Mouse (Mus musculus): ENCODE results near the gene Olfr287. TPM values are rescaled to one million over a fixed set of nuclear protein-coding genes. Genes with fewer than 3 reads are reported as not detected.

Olfr287 gene
- total and polyA plus RNA-seq, 3 experiments = not detected

DNA sequence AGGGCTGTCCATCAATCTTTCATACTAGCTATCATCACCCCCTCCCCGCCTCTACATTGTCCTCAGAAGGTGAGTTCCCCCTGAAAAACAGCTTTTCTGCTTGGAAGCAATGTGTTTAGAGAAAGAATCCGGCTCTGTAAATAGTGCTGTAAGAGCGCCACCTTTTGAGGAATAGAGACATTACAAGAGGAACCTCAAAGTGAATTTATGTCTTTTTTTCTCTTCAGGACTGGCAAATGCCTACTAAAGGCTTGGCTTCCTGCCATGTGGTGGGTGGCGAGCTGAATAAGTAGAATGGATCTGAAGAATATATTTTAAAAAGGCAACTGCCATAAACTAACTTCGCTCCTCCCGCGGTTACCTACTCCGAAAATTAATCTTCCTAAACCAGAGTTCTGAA is 47.0 kb downstream of the Olfr287 start:
- Histone ChIP-seq H3K27me3 (ENCODE audit: control insufficient read depth, insufficient read depth, low read length) (no peaks in the 10 kb centered on the region), H3K4me1 (ENCODE audit: control insufficient read depth, insufficient read depth, low read length) (no peaks in the 10 kb centered on the region), H3K4me3 (no peak overlapping the region), H3K36me3 (ENCODE audit: control insufficient read depth, insufficient read depth, low read length) (no peaks in the 10 kb centered on the region), H3K9ac (ENCODE audit: low read depth, low read length) (no peak overlapping the region), H3K79me2 (replicated peaks; ENCODE audit: control insufficient read depth, insufficient read depth, low read length) (no peaks in the 10 kb centered on the region), H3K27ac (no peak overlapping the region)
- intact Hi-C loops (cut with DNase I) = loop anchor here (1.0 to 5.0 kb wide), 2 partner anchors 85 to 222 kb away; no protein-coding TSS in a partner anchor
- 45% methylated on average over 8 of the region's 8 CpGs for WGBS
- TF ChIP-seq CTCF (IDR thresholded peaks at IDR 0.05) (peak; percentile 83), EP300 (IDR thresholded peaks at IDR 0.05; ENCODE audit: insufficient read depth, low read depth, low read length) (no peak)
- no peak for DNase-seq

DNA sequence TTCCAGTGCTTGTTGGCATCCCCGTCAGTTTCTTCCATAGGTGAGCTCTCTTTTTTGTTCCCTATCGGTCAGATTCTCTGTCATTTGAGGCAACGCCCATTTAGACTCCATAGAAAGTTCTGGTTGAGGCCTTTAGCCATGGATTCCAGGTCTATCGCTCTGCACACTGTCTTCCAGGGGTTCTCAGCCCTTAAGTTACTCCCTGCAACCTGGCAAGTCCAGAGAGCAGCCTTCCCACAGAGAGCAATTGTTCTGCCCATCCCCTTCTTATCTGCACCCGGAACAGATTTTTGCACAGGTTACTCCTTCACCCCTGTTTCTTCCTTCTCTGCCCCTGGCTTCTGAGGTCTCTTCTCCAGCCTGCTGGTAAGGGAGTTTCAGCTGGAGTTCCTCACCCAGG is 48.7 kb downstream of the Olfr287 start:
- no peak for TF ChIP-seq EP300 (IDR thresholded peaks at IDR 0.05; ENCODE audit: insufficient read depth, low read depth, low read length)
- no peak for TF ChIP-seq POLR2A (IDR thresholded peaks at IDR 0.05; ENCODE audit: insufficient read depth, low read depth, low read length)
- no peak for TF ChIP-seq CTCF (IDR thresholded peaks at IDR 0.05)
- H3K27ac ChIP-seq = no peak overlapping the region
- no peaks in the 10 kb centered on the region for H3K27me3 ChIP-seq (ENCODE audit: control insufficient read depth, insufficient read depth, low read length)
- H3K79me2 ChIP-seq (replicated peaks; ENCODE audit: control insufficient read depth, insufficient read depth, low read length) = no peaks in the 10 kb centered on the region
- no peak overlapping the region for H3K4me3 ChIP-seq
- DNase-seq = no peak
- no peaks in the 10 kb centered on the region for H3K4me1 ChIP-seq (ENCODE audit: control insufficient read depth, insufficient read depth, low read length)
- no peak overlapping the region for H3K9ac ChIP-seq (ENCODE audit: low read depth, low read length)
- intact Hi-C loops (cut with DNase I) = loop anchor here (5.0 kb wide), 1 partner anchor 220 kb away; no protein-coding TSS in a partner anchor
- no peaks in the 10 kb centered on the region for H3K36me3 ChIP-seq (ENCODE audit: control insufficient read depth, insufficient read depth, low read length)
- 73% methylated on average over 5 of the region's 5 CpGs for WGBS

DNA sequence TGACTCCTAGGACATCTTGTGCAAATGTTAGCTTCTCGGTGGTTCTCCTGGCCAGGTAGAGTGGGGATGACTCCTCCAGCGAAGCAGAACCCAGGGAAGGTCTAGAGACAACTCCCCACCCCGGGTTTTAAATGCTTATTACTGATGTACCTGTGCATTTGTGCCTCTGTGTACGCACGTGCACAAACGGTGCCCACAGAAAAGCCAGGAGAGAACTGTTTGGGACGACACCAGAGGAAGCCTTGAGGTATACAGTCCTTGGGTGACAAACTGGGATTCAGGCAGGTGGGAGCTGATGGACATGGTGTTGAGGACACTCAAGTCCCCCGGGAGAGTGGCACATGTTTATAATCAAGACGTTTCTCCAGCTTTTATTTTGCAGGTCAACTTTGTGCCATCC is 49.9 kb downstream of the Olfr287 start:
- Histone ChIP-seq H3K79me2 (replicated peaks; ENCODE audit: control insufficient read depth, insufficient read depth, low read length) (no peaks in the 10 kb centered on the region), H3K27ac (no peak overlapping the region), H3K4me1 (ENCODE audit: control insufficient read depth, insufficient read depth, low read length) (no peaks in the 10 kb centered on the region), H3K27me3 (ENCODE audit: control insufficient read depth, insufficient read depth, low read length) (no peaks in the 10 kb centered on the region), H3K4me3 (no peak overlapping the region), H3K36me3 (ENCODE audit: control insufficient read depth, insufficient read depth, low read length) (no peaks in the 10 kb centered on the region), H3K9ac (ENCODE audit: low read depth, low read length) (no peak overlapping the region)
- intact Hi-C loops (cut with DNase I) = loop anchor here (5.0 kb wide), 1 partner anchor 219 kb away; no protein-coding TSS in a partner anchor
- no peak for TF ChIP-seq EP300 (IDR thresholded peaks at IDR 0.05; ENCODE audit: insufficient read depth, low read depth, low read length)
- no peak for TF ChIP-seq POLR2A (IDR thresholded peaks at IDR 0.05; ENCODE audit: insufficient read depth, low read depth, low read length)
- no peak for TF ChIP-seq CTCF (IDR thresholded peaks at IDR 0.05)
- DNase-seq = no peak
- WGBS = 74% methylated on average over 9 of the region's 9 CpGs

DNA sequence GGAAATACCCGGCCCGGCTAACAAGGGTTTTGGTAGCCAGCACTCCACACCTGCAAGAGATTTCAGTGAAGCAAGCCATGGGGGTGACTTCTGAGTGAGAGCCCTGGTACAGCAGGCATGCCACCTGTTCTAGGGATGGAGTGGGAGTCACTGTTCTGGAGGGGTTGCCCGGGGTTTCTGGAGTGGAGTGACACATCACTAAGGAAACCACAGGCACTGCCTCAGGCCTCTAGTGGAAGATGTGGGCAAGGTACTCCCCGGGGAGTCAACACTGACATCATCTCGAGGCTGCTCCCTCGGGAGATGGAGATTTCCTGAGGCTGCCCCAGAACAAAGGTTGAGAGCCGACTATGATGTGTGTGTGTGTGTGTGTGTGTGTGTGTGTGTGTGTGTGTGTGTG is 50.5 kb downstream of the Olfr287 start:
- Histone ChIP-seq H3K27ac (no peak overlapping the region), H3K79me2 (replicated peaks; ENCODE audit: control insufficient read depth, insufficient read depth, low read length) (no peaks in the 10 kb centered on the region), H3K9ac (ENCODE audit: low read depth, low read length) (no peak overlapping the region), H3K4me3 (no peak overlapping the region), H3K4me1 (ENCODE audit: control insufficient read depth, insufficient read depth, low read length) (no peaks in the 10 kb centered on the region), H3K27me3 (ENCODE audit: control insufficient read depth, insufficient read depth, low read length) (no peaks in the 10 kb centered on the region), H3K36me3 (ENCODE audit: control insufficient read depth, insufficient read depth, low read length) (no peaks in the 10 kb centered on the region)
- 22% methylated on average over 7 of the region's 7 CpGs for WGBS
- intact Hi-C loops (cut with DNase I) = loop anchor here (5.0 kb wide), 1 partner anchor 218 kb away; no protein-coding TSS in a partner anchor
- no peak for TF ChIP-seq EP300 (IDR thresholded peaks at IDR 0.05; ENCODE audit: insufficient read depth, low read depth, low read length)
- TF ChIP-seq POLR2A (IDR thresholded peaks at IDR 0.05; ENCODE audit: insufficient read depth, low read depth, low read length) = no peak
- TF ChIP-seq CTCF (IDR thresholded peaks at IDR 0.05) = 0 out of 2 replicates have a peak, but pooled peaks have one; percentile 17
- no peak for DNase-seq

DNA sequence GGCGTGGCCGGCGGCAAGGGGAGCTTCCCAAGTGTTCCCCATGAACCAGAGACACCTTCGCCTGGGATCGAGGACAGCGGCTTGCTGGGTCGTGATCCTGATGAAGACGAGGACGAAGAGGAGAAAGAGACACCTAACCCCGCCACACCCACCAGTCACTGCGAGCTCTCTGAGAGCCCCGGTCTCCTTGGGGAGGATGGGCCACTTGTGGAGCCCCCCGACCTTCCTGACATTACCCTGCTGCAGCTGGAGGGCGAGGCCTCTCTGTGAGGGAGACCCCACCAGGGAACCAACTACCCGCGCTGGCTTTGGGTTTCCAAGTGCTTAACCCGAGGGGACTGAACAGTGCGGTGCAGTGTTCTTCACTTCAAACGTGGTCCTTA is 52.2 kb downstream of the Olfr287 start:
- intact Hi-C loops (cut with DNase I) = no loop called here
- no peak for DNase-seq

DNA sequence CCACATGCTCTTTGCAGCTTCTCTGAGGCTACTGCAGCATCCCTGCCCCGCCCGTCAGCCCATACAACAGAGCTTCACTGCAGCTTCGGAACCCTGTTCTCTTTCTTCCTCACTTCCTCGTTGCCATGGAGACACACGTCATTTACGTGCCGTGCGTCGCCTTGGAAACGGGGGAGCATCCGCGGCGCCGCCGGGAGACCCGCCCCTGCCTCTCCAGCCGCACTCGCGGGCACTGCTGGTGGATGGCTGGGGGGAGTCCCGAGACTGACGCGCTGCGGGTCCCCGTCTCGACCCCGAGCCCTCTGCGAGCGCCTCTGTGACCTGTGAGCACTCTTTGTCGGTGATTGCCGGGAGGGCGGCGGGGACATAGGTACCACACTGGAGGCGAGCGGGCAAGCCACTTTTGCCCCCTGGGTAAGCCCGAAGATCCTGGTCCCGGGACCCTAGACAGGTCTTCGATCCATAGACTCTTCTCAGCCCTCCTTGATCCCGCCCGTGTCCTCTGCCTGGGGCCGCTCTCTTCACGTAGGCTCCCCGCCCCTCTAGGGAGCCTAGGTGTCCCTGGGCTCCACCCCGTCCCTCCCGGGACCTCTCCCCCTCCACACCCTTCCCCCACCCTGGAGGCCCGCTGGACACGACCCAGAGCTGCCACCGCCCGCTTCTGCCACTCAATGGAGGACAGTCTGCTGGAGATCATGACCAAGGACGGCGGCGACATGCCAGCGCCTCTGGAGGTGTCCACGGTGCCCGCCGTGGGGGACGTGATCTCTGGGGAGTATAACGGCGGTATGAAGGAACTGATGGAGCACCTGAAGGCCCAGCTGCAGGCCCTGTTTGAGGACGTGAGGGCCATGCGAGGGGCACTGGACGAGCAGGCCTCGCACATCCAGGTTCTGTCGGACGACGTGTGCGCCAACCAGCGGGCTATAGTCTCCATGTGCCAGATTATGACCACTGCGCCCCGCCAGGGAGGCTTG is 52.9 kb downstream of the Olfr287 start:
- H3K4me3 ChIP-seq = peak overlapping the region; percentile 42
- no peaks in the 10 kb centered on the region for H3K36me3 ChIP-seq (ENCODE audit: control insufficient read depth, insufficient read depth, low read length)
- no peaks in the 10 kb centered on the region for H3K79me2 ChIP-seq (replicated peaks; ENCODE audit: control insufficient read depth, insufficient read depth, low read length)
- DNase-seq = peak; percentile 71 to 74
- H3K27ac ChIP-seq = no peak overlapping the region
- H3K4me1 ChIP-seq (ENCODE audit: control insufficient read depth, insufficient read depth, low read length) = no peaks in the 10 kb centered on the region
- TF ChIP-seq EP300 (IDR thresholded peaks at IDR 0.05; ENCODE audit: insufficient read depth, low read depth, low read length) = no peak
- TF ChIP-seq POLR2A (IDR thresholded peaks at IDR 0.05; ENCODE audit: insufficient read depth, low read depth, low read length) = no peak
- no peak for TF ChIP-seq CTCF (IDR thresholded peaks at IDR 0.05)
- 6% methylated on average over 69 of the region's 69 CpGs for WGBS
- no peaks in the 10 kb centered on the region for H3K27me3 ChIP-seq (ENCODE audit: control insufficient read depth, insufficient read depth, low read length)
- intact Hi-C loops (cut with DNase I) = no loop called here
- peak overlapping the region; percentile 1; the same call in 1 of the 2 replicates for H3K9ac ChIP-seq (ENCODE audit: low read depth, low read length)

More for the DNA sequence above, 52.2 kb downstream of the Olfr287 start:
- H3K4me3 ChIP-seq = no peak overlapping the region; the same call in 1 of the 2 replicates
- no peak overlapping the region for H3K9ac ChIP-seq (ENCODE audit: low read depth, low read length)
- H3K4me1 ChIP-seq (ENCODE audit: control insufficient read depth, insufficient read depth, low read length) = no peaks in the 10 kb centered on the region
- H3K79me2 ChIP-seq (replicated peaks; ENCODE audit: control insufficient read depth, insufficient read depth, low read length) = no peaks in the 10 kb centered on the region
- no peaks in the 10 kb centered on the region for H3K27me3 ChIP-seq (ENCODE audit: control insufficient read depth, insufficient read depth, low read length)
- TF ChIP-seq EP300 (IDR thresholded peaks at IDR 0.05; ENCODE audit: insufficient read depth, low read depth, low read length) (no peak), CTCF (IDR thresholded peaks at IDR 0.05) (no peak), POLR2A (IDR thresholded peaks at IDR 0.05; ENCODE audit: insufficient read depth, low read depth, low read length) (no peak)
- H3K27ac ChIP-seq = no peak overlapping the region
- 29% methylated on average over 19 of the region's 19 CpGs for WGBS
- H3K36me3 ChIP-seq (ENCODE audit: control insufficient read depth, insufficient read depth, low read length) = no peaks in the 10 kb centered on the region
